ENCODE assay signal across 32 mouse cellular contexts in the genomic region with DNA sequence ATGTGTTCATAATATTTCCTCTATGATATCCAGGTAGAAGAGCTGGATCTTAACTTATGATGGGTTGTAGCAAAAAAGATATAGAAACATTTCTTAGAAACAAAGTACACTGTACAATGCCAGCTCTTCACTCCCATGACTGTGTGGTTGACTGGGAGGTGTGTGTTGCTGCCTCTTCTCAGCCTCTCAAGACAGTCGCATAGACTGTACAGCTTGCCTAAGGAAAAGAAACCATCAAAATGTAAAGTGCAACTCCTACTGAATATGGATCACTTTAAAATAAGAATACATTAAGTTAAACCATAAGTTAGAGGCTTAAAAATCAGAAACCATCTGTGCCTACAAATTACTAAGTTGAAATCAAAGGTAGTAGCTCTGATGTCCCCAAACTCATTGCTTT.
"Had no signal": no experiment of that assay in that cellular context is flagged by ENCODE, and none has a peak within 500 bp of the region (broad histone marks: within the 10 kb centered on the region; RNA-seq: fewer than 3 reads in every experiment).

No protein-coding gene starts in this region.

- H3K36me3 ChIP-seq: heart, embryonic 15.5 days; hindbrain, embryonic 10.5 days; hindbrain, embryonic 12.5 days; hindbrain, embryonic 13.5 days; hindbrain, embryonic 15.5 days; intestine, embryonic 15.5 days; kidney, embryonic 15.5 days had no signal

- H3K4me3 ChIP-seq: heart, embryonic 15.5 days; hindbrain, embryonic 10.5 days; hindbrain, embryonic 12.5 days; hindbrain, embryonic 13.5 days; hindbrain, embryonic 15.5 days; intestine, embryonic 15.5 days; kidney, embryonic 15.5 days; layer of hippocampus, adult 2 months; left cerebral cortex, adult 2 months had no signal

- H3K27me3 ChIP-seq: heart, embryonic 15.5 days; hindbrain, embryonic 12.5 days; hindbrain, embryonic 13.5 days; hindbrain, embryonic 15.5 days; intestine, embryonic 15.5 days had no signal

- ATAC-seq: hindbrain, embryonic 16.5 days; hindbrain, postnatal 0 days; inflammation-experienced regulatory T-cells, adult 6 months; intestine, embryonic 15.5 days; intestine, embryonic 16.5 days; intestine, postnatal 0 days had no signal

- H3K4me2 ChIP-seq: heart, embryonic 15.5 days; hindbrain, embryonic 12.5 days; hindbrain, embryonic 13.5 days; hindbrain, embryonic 14.5 days; hindbrain, embryonic 15.5 days; intestine, embryonic 15.5 days; kidney, embryonic 15.5 days had no signal

- H3K9me3 ChIP-seq: heart, embryonic 15.5 days; hindbrain, embryonic 10.5 days; hindbrain, embryonic 12.5 days; hindbrain, embryonic 13.5 days; hindbrain, embryonic 15.5 days; intestine, embryonic 15.5 days; kidney, embryonic 15.5 days had no signal

- H3K9ac ChIP-seq: heart, embryonic 15.5 days; hindbrain, embryonic 12.5 days; hindbrain, embryonic 13.5 days; hindbrain, embryonic 14.5 days; hindbrain, embryonic 15.5 days; intestine, embryonic 15.5 days; kidney, embryonic 15.5 days had no signal

- DNase-seq: heart, postnatal 10 days; heart, postnatal 14 days; heart, postnatal 36 days; heart, postnatal 4 days; kidney, adult 11 months; kidney, adult 18-20 months; kidney, adult 2 months; kidney, adult 8-10 months; kidney, adult 9 months; kidney, postnatal 10 days; kidney, postnatal 14 days; kidney, postnatal 25 days; kidney, postnatal 36 days; kidney, postnatal 4 days; layer of hippocampus, adult 9-11 months; layer of hippocampus, postnatal 36 days had no signal

- H3K4me1 ChIP-seq: heart, embryonic 15.5 days; hindbrain, embryonic 10.5 days; hindbrain, embryonic 12.5 days; hindbrain, embryonic 13.5 days; hindbrain, embryonic 15.5 days; intestine, embryonic 15.5 days; kidney, embryonic 15.5 days had no signal

- H3K27ac ChIP-seq: heart, embryonic 15.5 days; hindbrain, embryonic 10.5 days; hindbrain, embryonic 12.5 days; hindbrain, embryonic 13.5 days; hindbrain, embryonic 14.5 days; hindbrain, embryonic 15.5 days; hindbrain, postnatal 0 days; intestine, embryonic 15.5 days; kidney, embryonic 15.5 days; kidney, postnatal 0 days; layer of hippocampus, adult 2 months; left cerebral cortex, adult 2 months had no signal
